Mouse (Mus musculus) heart, embryonic 15.5 days (tissue): ENCODE results near the gene Pomp. TPM values are rescaled to one million over a fixed set of nuclear protein-coding genes. Genes with fewer than 3 reads are reported as not detected.

Experiments
- polyA plus RNA-seq: library from polyadenylated mRNA; unstranded; fragments of >200 nt; fragmentation: Nextera tagmentation; extraction: Ambion mirVana; gene quantifications from 2 replicates; pipeline ENCODE4 v1.2.1, GENCODE M21; 2015

The Pomp gene
- polyA plus RNA-seq, 1 experiment from 2014 or later, result 328 TPM

Other genes starting within 250 kb of the Pomp start
- gene Flt1, start 134.4 kb upstream of the Pomp start, polyA plus RNA-seq, result 22.3 and 24.0 TPM in 2 replicates
- 3.3 and 5.3 TPM in 2 replicates for gene Slc46a3, start 34.4 kb downstream of the Pomp start, polyA plus RNA-seq
- gene Mtus2, start 96.9 kb downstream of the Pomp start, polyA plus RNA-seq, result 102 and 121 TPM in 2 replicates